Mouse (Mus musculus) retina, postnatal 7 days (tissue): ENCODE measurements around the gene Dnajc17.

Source experiments
- DNase-seq: peaks from one replicate; pipeline ENCODE4 v3.0.0-alpha.2; 2012; ENCODE audit warnings: low read depth, low spot score

Dnajc17 gene

GRCm38 (mm10) chr2:119198049-119198448 is 10.5 kb downstream of the Dnajc17 start:
- peak; percentile 34 for DNase-seq

- no peak for DNase-seq
Observed at GRCm38 (mm10) chr2:119197493-119197892, 11.1 kb downstream of the Dnajc17 start.

- no peak for DNase-seq
Observed at GRCm38 (mm10) chr2:119196316-119197108, 12.1 kb downstream of the Dnajc17 start.

GRCm38 (mm10) chr2:119194140-119194539 is 14.5 kb downstream of the Dnajc17 start:
- DNase-seq: no peak

GRCm38 (mm10) chr2:119190969-119191368 is 17.6 kb downstream of the Dnajc17 start:
- DNase-seq: no peak

- DNase-seq: peak; percentile 70
Observed at GRCm38 (mm10) chr2:119189029-119189710, 19.4 kb downstream of the Dnajc17 start.

GRCm38 (mm10) chr2:119182914-119183313 is 25.7 kb downstream of the Dnajc17 start:
- DNase-seq: no peak

GRCm38 (mm10) chr2:119177384-119177939 is 31.1 kb downstream of the Dnajc17 start:
- no peak for DNase-seq

GRCm38 (mm10) chr2:119176761-119177160 is 31.8 kb downstream of the Dnajc17 start:
- DNase-seq: no peak

- DNase-seq: no peak
Observed at GRCm38 (mm10) chr2:119175614-119176013, 33.0 kb downstream of the Dnajc17 start.

- DNase-seq: no peak
Observed at GRCm38 (mm10) chr2:119174866-119175265, 33.7 kb downstream of the Dnajc17 start.

- no peak for DNase-seq
Observed at GRCm38 (mm10) chr2:119173991-119174651, 34.5 kb downstream of the Dnajc17 start, which contains the start of gene Gm14137. Gm14137 (plus strand) TSS chr2:119174509.

- DNase-seq: peak; percentile 54
Observed at GRCm38 (mm10) chr2:119172862-119173576, 35.6 kb downstream of the Dnajc17 start.

GRCm38 (mm10) chr2:119172446-119172845 is 36.1 kb downstream of the Dnajc17 start:
- no peak for DNase-seq

- DNase-seq: no peak
Observed at GRCm38 (mm10) chr2:119171574-119171973, 37.0 kb downstream of the Dnajc17 start.

- no peak for DNase-seq
Observed at GRCm38 (mm10) chr2:119170282-119170681, 38.3 kb downstream of the Dnajc17 start.

- no peak for DNase-seq
Observed at GRCm38 (mm10) chr2:119167866-119168256, 40.7 kb downstream of the Dnajc17 start.

GRCm38 (mm10) chr2:119166901-119167865 is 41.4 kb downstream of the Dnajc17 start, which contains the start of gene Gchfr:
Gchfr (plus strand) TSS chr2:119167773.
- peak; percentile 48 for DNase-seq

- DNase-seq: no peak
Observed at GRCm38 (mm10) chr2:119165401-119165800, 43.2 kb downstream of the Dnajc17 start.

GRCm38 (mm10) chr2:119163999-119164398 is 44.6 kb downstream of the Dnajc17 start:
- no peak for DNase-seq
